Mouse (Mus musculus) heart, embryonic 11.5 days (tissue): ENCODE results near the gene Gpank1. TPM values are rescaled to one million over a fixed set of nuclear protein-coding genes. Genes with fewer than 3 reads are reported as not detected.
A peak's percentile ranks its signal among the peaks of the same experiment; 100 is the strongest.

ENCODE experiments used
- ATAC-seq: fragments of 200-750 bp; cut with Nextera tagmentation; replicated peaks from 2 replicates; pipeline ENCODE4 v1.8.0; 2017; ENCODE audit warnings: moderate library complexity; ENCODE audit not compliant: insufficient number of reproducible peaks, low FRiP score, low TSS enrichment
- H3K27ac ChIP-seq: fragments of 300-500 bp; sonication (generic); 2 replicates; pipeline ENCODE4 v1.5.1; 2014; ENCODE audit warnings: mild to moderate bottlenecking, low read depth, low read length
- H3K27me3 ChIP-seq: fragments of 300-500 bp; sonication (generic); 2 replicates; pipeline ENCODE4 v1.6.1; 2014; ENCODE audit warnings: mild to moderate bottlenecking, low read length, mixed read lengths; ENCODE audit not compliant: control insufficient read depth, insufficient read depth
- H3K36me3 ChIP-seq: fragments of 300-500 bp; sonication (generic); 2 replicates; pipeline ENCODE4 v1.6.1; 2014; ENCODE audit warnings: mild to moderate bottlenecking, low read length, moderate library complexity, mixed read lengths; ENCODE audit not compliant: control insufficient read depth, insufficient read depth
- H3K4me1 ChIP-seq: fragments of 300-500 bp; sonication (generic); 2 replicates; pipeline ENCODE4 v1.6.1; 2014; ENCODE audit warnings: low read length; ENCODE audit not compliant: control insufficient read depth, insufficient read depth
- H3K4me2 ChIP-seq: fragments of 300-500 bp; sonication (generic); 2 replicates; pipeline ENCODE4 v1.6.1; 2014; ENCODE audit warnings: mild to moderate bottlenecking, moderate library complexity
- H3K4me3 ChIP-seq: fragments of 300-500 bp; sonication (generic); 2 replicates; pipeline ENCODE4 v1.5.1; 2014; ENCODE audit warnings: low read depth, low read length
- H3K9ac ChIP-seq: fragments of 300-500 bp; sonication (generic); 2 replicates; pipeline ENCODE4 v1.6.1; 2014; ENCODE audit warnings: mild to moderate bottlenecking, low read depth, low read length, moderate library complexity
- H3K9me3 ChIP-seq: fragments of 300-500 bp; sonication (generic); replicated peaks from 2 replicates; pipeline ENCODE4 v1.6.1; 2016; ENCODE audit warnings: low read length; ENCODE audit not compliant: control insufficient read depth
- whole genome bisulfite sequencing: fragments of 180-500 bp; shearing (Covaris S2); extraction: QIAGEN DNeasy Blood & Tissue Kit; methylation state at CpG from one replicate; pipeline ENCODE4 v1.1.7; 2014; ENCODE audit not compliant: insufficient replicate concordance; 5-methylcytosine and 5-hydroxymethylcytosine counted together
- polyA plus RNA-seq: library from polyadenylated mRNA; unstranded; fragments of >200 nt; fragmentation: Nextera tagmentation; extraction: Ambion mirVana; gene quantifications from 2 replicates; pipeline ENCODE4 v1.2.1, GENCODE M21; 2014

Gene Gpank1
- polyA plus RNA-seq, 1 experiment from 2014 or later: 15.7 TPM

- no peaks in the 10 kb centered on the region for H3K9me3 ChIP-seq
- ATAC-seq: no peak
- peaks cover 14% of the 10 kb centered on the region for H3K4me1 ChIP-seq
- H3K4me3 ChIP-seq: peak overlapping the region; percentile 94
- H3K9ac ChIP-seq: peak overlapping the region; percentile 98
- H3K36me3 ChIP-seq: peaks cover 34% of the 10 kb centered on the region
- no peaks in the 10 kb centered on the region for H3K27me3 ChIP-seq
- peak overlapping the region; percentile 89 for H3K27ac ChIP-seq
- WGBS: 13% methylated on average over 8 of the region's 8 CpGs
- peak overlapping the region; percentile 93 for H3K4me2 ChIP-seq
These were observed 42.2 kb downstream of the Gpank1 start for GRCm38 (mm10) chr17:35163326-35164081.

- Histone ChIP-seq H3K27ac (peak overlapping the region; percentile 89), H3K9me3 (no peaks in the 10 kb centered on the region), H3K9ac (peak overlapping the region; percentile 98), H3K4me3 (peak overlapping the region; percentile 94), H3K36me3 (peaks cover 27% of the 10 kb centered on the region), H3K4me2 (peak overlapping the region; percentile 93), H3K27me3 (no peaks in the 10 kb centered on the region), H3K4me1 (peaks cover 14% of the 10 kb centered on the region)
- WGBS: 1% methylated on average over 20 of the region's 28 CpGs
- ATAC-seq: no peak
These were observed 42.9 kb downstream of the Gpank1 start for GRCm38 (mm10) chr17:35164218-35164567.

GRCm38 (mm10) chr17:35164568-35165450 lies 43.6 kb downstream of the Gpank1 start, which contains the start of gene Prrc2a:
Gene Prrc2a, minus strand, starts transcription at chr17:35164897.
- Histone ChIP-seq H3K9ac (peak within 1 kb of the TSS; percentile 98), H3K36me3 (peaks cover 21% of the 10 kb centered on the region), H3K4me3 (peak within 1 kb of the TSS; percentile 94), H3K27ac (peak within 1 kb of the TSS; percentile 96), H3K4me2 (peak within 1 kb of the TSS; percentile 93), H3K4me1 (peaks cover 14% of the 10 kb centered on the region), H3K9me3 (no peaks in the 10 kb centered on the region), H3K27me3 (no peaks in the 10 kb centered on the region)
- ATAC-seq: peak; percentile 94
- under 1% methylated on average over 59 of the region's 89 CpGs for WGBS

- WGBS: 24% methylated on average over 12 of the region's 12 CpGs
- H3K9me3 ChIP-seq: no peaks in the 10 kb centered on the region
- peak overlapping the region; percentile 72 for H3K4me2 ChIP-seq
- peak overlapping the region; percentile 64 for H3K9ac ChIP-seq
- peak overlapping the region; percentile 94 for H3K4me3 ChIP-seq
- peak; percentile 83; the same call in 1 of the 2 replicates for ATAC-seq
- peaks cover 14% of the 10 kb centered on the region for H3K36me3 ChIP-seq
- H3K27me3 ChIP-seq: no peaks in the 10 kb centered on the region
- H3K27ac ChIP-seq: peak overlapping the region; percentile 96
- H3K4me1 ChIP-seq: peaks cover 14% of the 10 kb centered on the region
These were observed 44.3 kb downstream of the Gpank1 start for GRCm38 (mm10) chr17:35165451-35166155.

GRCm38 (mm10) chr17:35166352-35167035 lies 45.2 kb downstream of the Gpank1 start:
- WGBS: 70% methylated on average over 8 of the region's 8 CpGs
- no peak overlapping the region for H3K4me3 ChIP-seq
- ATAC-seq: no peak
- peaks cover 14% of the 10 kb centered on the region for H3K4me1 ChIP-seq
- H3K27ac ChIP-seq: no peak overlapping the region
- H3K9me3 ChIP-seq: no peaks in the 10 kb centered on the region
- H3K4me2 ChIP-seq: peak overlapping the region; percentile 72; the same call in 1 of the 2 replicates
- H3K9ac ChIP-seq: no peak overlapping the region; the same call in 1 of the 2 replicates
- H3K27me3 ChIP-seq: no peaks in the 10 kb centered on the region
- H3K36me3 ChIP-seq: peaks cover 5% of the 10 kb centered on the region

- H3K27me3 ChIP-seq: no peaks in the 10 kb centered on the region
- no peaks in the 10 kb centered on the region for H3K36me3 ChIP-seq
- no peak overlapping the region for H3K4me3 ChIP-seq
- H3K4me2 ChIP-seq: no peak overlapping the region
- no peak for ATAC-seq
- no peaks in the 10 kb centered on the region for H3K9me3 ChIP-seq
- no peak overlapping the region for H3K27ac ChIP-seq
- no peak overlapping the region for H3K9ac ChIP-seq
- 78% methylated on average over 7 of the region's 7 CpGs for WGBS
- peaks cover 6% of the 10 kb centered on the region for H3K4me1 ChIP-seq
These were observed 46.5 kb downstream of the Gpank1 start for GRCm38 (mm10) chr17:35167794-35168193.

- Histone ChIP-seq H3K4me2 (no peak overlapping the region), H3K4me1 (peaks cover 3% of the 10 kb centered on the region), H3K27ac (no peak overlapping the region), H3K27me3 (0 out of 2 replicates have a peak, but pooled peaks cover 3% of the 10 kb centered on the region), H3K9me3 (no peaks in the 10 kb centered on the region), H3K9ac (no peak overlapping the region), H3K4me3 (no peak overlapping the region), H3K36me3 (no peaks in the 10 kb centered on the region)
- no peak for ATAC-seq
- WGBS: 17% methylated on average over 4 of the region's 4 CpGs
These were observed 47.4 kb downstream of the Gpank1 start for GRCm38 (mm10) chr17:35168541-35169207.
